Mouse (Mus musculus): Measurements from ENCODE around the gene Ispd. TPM values are rescaled to one million over a fixed set of nuclear protein-coding genes. Genes with fewer than 3 reads are reported as not detected.

Gene Ispd
- polyA plus RNA-seq, 1 experiment from 2014 or later, result 3.1 TPM

- Histone ChIP-seq H3K27ac (no peak overlapping the region), H3K9ac (no peak overlapping the region), H3K36me3 (no peaks in the 10 kb centered on the region), H3K27me3 (replicated peaks) (no peaks in the 10 kb centered on the region), H3K4me2 (no peak overlapping the region), H3K9me3 (replicated peaks) (no peaks in the 10 kb centered on the region), H3K4me1 (no peaks in the 10 kb centered on the region), H3K4me3 (no peak overlapping the region)
- no peak for ATAC-seq
- WGBS (ENCODE audit: insufficient replicate concordance), result 73% methylated on average over 3 of the region's 3 CpGs
These were observed 344.0 kb downstream of the Ispd start for GRCm38 (mm10) chr12:36725250-36725649.

- no peak for ATAC-seq
- 37% methylated on average over 1 of the region's 1 CpGs for WGBS (ENCODE audit: insufficient replicate concordance)
- Histone ChIP-seq H3K9me3 (replicated peaks) (no peaks in the 10 kb centered on the region), H3K36me3 (no peaks in the 10 kb centered on the region), H3K27me3 (replicated peaks) (no peaks in the 10 kb centered on the region), H3K4me1 (no peaks in the 10 kb centered on the region), H3K4me3 (no peak overlapping the region), H3K4me2 (no peak overlapping the region), H3K9ac (no peak overlapping the region), H3K27ac (no peak overlapping the region)
These were observed 344.8 kb downstream of the Ispd start for GRCm38 (mm10) chr12:36726026-36726425.

- Histone ChIP-seq H3K4me3 (no peak overlapping the region), H3K4me1 (no peaks in the 10 kb centered on the region), H3K9me3 (replicated peaks) (no peaks in the 10 kb centered on the region), H3K27ac (no peak overlapping the region), H3K4me2 (no peak overlapping the region), H3K27me3 (replicated peaks) (no peaks in the 10 kb centered on the region), H3K9ac (no peak overlapping the region), H3K36me3 (no peaks in the 10 kb centered on the region)
- ATAC-seq, result no peak
- WGBS (ENCODE audit: insufficient replicate concordance), result 68% methylated on average over 4 of the region's 4 CpGs
These were observed 352.6 kb downstream of the Ispd start for GRCm38 (mm10) chr12:36733673-36734371.

Other genes with a start within 250 kb of the Ispd start
- gene Ankmy2, start 224.3 kb upstream of the Ispd start, polyA plus RNA-seq (2016; fragmentation: Nextera tagmentation; extraction: Ambion mirVana), result 12.7 and 13.6 TPM in 2 replicates
- gene Bzw2, start 223.4 kb upstream of the Ispd start, polyA plus RNA-seq (2016; fragmentation: Nextera tagmentation; extraction: Ambion mirVana), result 99.4 and 103 TPM in 2 replicates
- not detected in 2 replicates for gene Lrrc72, start 128.1 kb upstream of the Ispd start, polyA plus RNA-seq (2016; fragmentation: Nextera tagmentation; extraction: Ambion mirVana)
- gene Sostdc1, start 67.3 kb upstream of the Ispd start, polyA plus RNA-seq (2016; fragmentation: Nextera tagmentation; extraction: Ambion mirVana), result 0.17 and 0.19 TPM in 2 replicates
- 0.31 and 0.87 TPM in 2 replicates for gene D630036H23Rik, start 731 bp downstream of the Ispd start, polyA plus RNA-seq (2016; fragmentation: Nextera tagmentation; extraction: Ambion mirVana)